In genomic region chr2:118160547-118160946, GRCm38 (mm10) we compare ENCODE assay signal across 13 mouse cellular contexts. TPM values are rescaled to one million over a fixed set of nuclear protein-coding genes. Genes with fewer than 3 reads are reported as not detected.
A peak's percentile ranks its signal among the peaks of the same experiment; 100 is the strongest.
DNase-seq lines count a peak whose midpoint lies in the region; ATAC-seq and TF ChIP-seq lines count a peak whose summit lies in the region.
"Had no signal": no experiment of that assay in that cellular context is flagged by ENCODE, and none has a peak within 500 bp of the region (broad histone marks: within the 10 kb centered on the region; RNA-seq: fewer than 3 reads in every experiment).

No protein-coding gene starts in this region.

- H3K4me1 ChIP-seq in forebrain, embryonic 10.5 days: peaks cover 85% of the 10 kb centered on the region
- H3K4me1 ChIP-seq in forebrain, postnatal 0 days (ENCODE audit: insufficient read depth): no peaks in the 10 kb centered on the region
- peaks cover 8% of the 10 kb centered on the region; the same call in 1 of the 2 replicates for H3K4me1 ChIP-seq in intestine, embryonic 16.5 days (ENCODE audit: control insufficient read depth, insufficient read depth, low read length)
- peaks cover 14% of the 10 kb centered on the region; the same call in 1 of the 2 replicates for H3K4me1 ChIP-seq in stomach, embryonic 16.5 days (ENCODE audit: control insufficient read depth, insufficient read depth, low read length)
- H3K4me1 ChIP-seq: liver, embryonic 15.5 days had no signal

- peak; percentile 44 for DNase-seq in forebrain, embryonic 10.5 days (ENCODE audit: extremely low spot score, low spot score)
- no peak for DNase-seq in forebrain, postnatal 0 days
- peak; percentile 29 for DNase-seq in retina, embryonic 14.5 days (ENCODE audit: low spot score)
- DNase-seq in retina, postnatal 1 day: no peak
- no peak for DNase-seq in gastrocnemius, postnatal 4 days (ENCODE audit: low spot score in 2 of 2)
- no peak for DNase-seq in urinary bladder, postnatal 14 days (ENCODE audit: low spot score)
- DNase-seq: adrenal gland, postnatal 10 days; cerebellum, adult 9-11 months; heart, postnatal 36 days had no signal

- H3K27ac ChIP-seq in forebrain, embryonic 10.5 days: peak overlapping the region; percentile 74
- H3K27ac ChIP-seq in forebrain, postnatal 0 days (ENCODE audit: low read depth, low read length): no peak overlapping the region
- peak overlapping the region; percentile 49 for H3K27ac ChIP-seq in intestine, embryonic 16.5 days (ENCODE audit: low read length)
- peak overlapping the region; percentile 48 for H3K27ac ChIP-seq in stomach, embryonic 16.5 days (ENCODE audit: low read length)
- H3K27ac ChIP-seq: liver, embryonic 15.5 days had no signal

- ATAC-seq in forebrain, postnatal 0 days: no peak
- 0 out of 2 replicates have a peak, but pooled peaks have one; percentile 33 for ATAC-seq in intestine, embryonic 16.5 days
- ATAC-seq in stomach, embryonic 16.5 days (ENCODE audit: insufficient read depth, low FRiP score): peak; percentile 37; the same call in 1 of the 2 replicates

- 12% methylated on average over 6 of the region's 6 CpGs for WGBS in forebrain, embryonic 10.5 days
- WGBS in forebrain, postnatal 0 days: 13% methylated on average over 6 of the region's 6 CpGs
- 30% methylated on average over 6 of the region's 6 CpGs for WGBS in intestine, embryonic 16.5 days
- WGBS in stomach, embryonic 16.5 days: 17% methylated on average over 6 of the region's 6 CpGs

- H3K27me3 ChIP-seq in forebrain, embryonic 10.5 days (ENCODE audit: poor library complexity, severe bottlenecking): no peaks in the 10 kb centered on the region
- H3K27me3 ChIP-seq in forebrain, postnatal 0 days (ENCODE audit: insufficient read depth, low read length): no peaks in the 10 kb centered on the region
- H3K27me3 ChIP-seq in intestine, embryonic 16.5 days (replicated peaks; ENCODE audit: control insufficient read depth, insufficient read depth, low read length): no peaks in the 10 kb centered on the region
- no peaks in the 10 kb centered on the region for H3K27me3 ChIP-seq in stomach, embryonic 16.5 days (ENCODE audit: control insufficient read depth, insufficient read depth, low read length)
- H3K27me3 ChIP-seq: liver, embryonic 15.5 days had no signal

- H3K36me3 ChIP-seq in forebrain, embryonic 10.5 days (replicated peaks): no peaks in the 10 kb centered on the region
- no peaks in the 10 kb centered on the region for H3K36me3 ChIP-seq in forebrain, postnatal 0 days (ENCODE audit: insufficient read depth)
- no peaks in the 10 kb centered on the region for H3K36me3 ChIP-seq in intestine, embryonic 16.5 days (ENCODE audit: control insufficient read depth, insufficient read depth, low read length)
- no peaks in the 10 kb centered on the region for H3K36me3 ChIP-seq in stomach, embryonic 16.5 days (ENCODE audit: control insufficient read depth, insufficient read depth, low read length)
- H3K36me3 ChIP-seq: liver, embryonic 15.5 days had no signal

- H3K4me3 ChIP-seq in forebrain, embryonic 10.5 days: no peak overlapping the region
- no peak overlapping the region for H3K4me3 ChIP-seq in forebrain, postnatal 0 days (ENCODE audit: low read depth, low read length)
- no peak overlapping the region for H3K4me3 ChIP-seq in intestine, embryonic 16.5 days (ENCODE audit: low read length)
- H3K4me3 ChIP-seq in stomach, embryonic 16.5 days (replicated peaks; ENCODE audit: low read length): no peak overlapping the region
- H3K4me3 ChIP-seq: liver, embryonic 15.5 days had no signal

- no peak overlapping the region for H3K9ac ChIP-seq in forebrain, postnatal 0 days
- H3K9ac ChIP-seq in intestine, embryonic 16.5 days (ENCODE audit: low read depth, low read length): no peak overlapping the region
- H3K9ac ChIP-seq in stomach, embryonic 16.5 days (ENCODE audit: low read length): no peak overlapping the region
- H3K9ac ChIP-seq: liver, embryonic 15.5 days had no signal

- no peak overlapping the region for H3K4me2 ChIP-seq in forebrain, postnatal 0 days (ENCODE audit: low read depth)
- H3K4me2 ChIP-seq in intestine, embryonic 16.5 days (ENCODE audit: low read depth, low read length): no peak overlapping the region
- H3K4me2 ChIP-seq in stomach, embryonic 16.5 days (ENCODE audit: low read depth, low read length): no peak overlapping the region
- H3K4me2 ChIP-seq: liver, embryonic 15.5 days had no signal

- TF ChIP-seq CTCF in forebrain, postnatal 0 days (IDR thresholded peaks at IDR 0.05; ENCODE audit: low read depth): no peak

- no peaks in the 10 kb centered on the region for H3K9me3 ChIP-seq in forebrain, embryonic 10.5 days
- no peaks in the 10 kb centered on the region for H3K9me3 ChIP-seq in forebrain, postnatal 0 days (ENCODE audit: low read length)
- no peaks in the 10 kb centered on the region for H3K9me3 ChIP-seq in intestine, embryonic 16.5 days (ENCODE audit: control insufficient read depth, low read length)
- no peaks in the 10 kb centered on the region for H3K9me3 ChIP-seq in stomach, embryonic 16.5 days (replicated peaks; ENCODE audit: control insufficient read depth, low read length)
- H3K9me3 ChIP-seq: liver, embryonic 15.5 days had no signal

RNA-seq across cellular contexts. Expression of gene Thbs1, which starts 48.9 kb away (rescaled TPM):
- 40.0 and 40.9 TPM in 2 replicates for polyA plus RNA-seq in forebrain, embryonic 10.5 days (2016; fragmentation: Nextera tagmentation; extraction: Ambion mirVana)
- 13.2 and 16.0 TPM in 2 replicates for total RNA-seq in forebrain, postnatal 0 days (2014; rRNA removed)
- 2.9 and 4.4 TPM in 2 replicates for polyA plus RNA-seq in forebrain, postnatal 0 days (2015; fragmentation: Nextera tagmentation; extraction: Ambion mirVana)
- polyA plus RNA-seq in intestine, embryonic 16.5 days (2015; fragmentation: Nextera tagmentation; extraction: Ambion mirVana): 22.6 and 26.1 TPM in 2 replicates
- 79.3 and 88.6 TPM in 2 replicates for polyA plus RNA-seq in stomach, embryonic 16.5 days (2015; fragmentation: Nextera tagmentation; extraction: Ambion mirVana)
- 10 to 100 TPM; 71.1 to 73.2 TPM for total RNA-seq in gastrocnemius, postnatal 4 days (2021)
- total RNA-seq: MEL had no signal

Comparison
In these comparisons a context has a peak if more than half of its experiments do, and no peak if none do; other contexts are left out.
1. DNase-seq: peak in forebrain, embryonic 10.5 days (single experiment) and retina, embryonic 14.5 days (single experiment); none in forebrain, postnatal 0 days (single experiment), retina, postnatal 1 day (single experiment), gastrocnemius, postnatal 4 days (0 of 2) and urinary bladder, postnatal 14 days (single experiment).